Mouse (Mus musculus): ENCODE measurements around the gene Ech1. TPM values are rescaled to one million over a fixed set of nuclear protein-coding genes. Genes with fewer than 3 reads are reported as not detected.
"Not testable (repeated sequence)": the region's sequence is repeated elsewhere in the genome, so short reads cannot be mapped to it uniquely, and the experiment has no call there.

Ech1 gene
- total and polyA plus RNA-seq, 2 experiments from 2014 or later: 88.3 to 101 TPM

GRCm38 (mm10) chr7:28866769-28867507 lies 41.9 kb downstream of the Ech1 start:
- 91% methylated on average over 28 of the region's 28 CpGs for WGBS

GRCm38 (mm10) chr7:28867508-28868340 lies 42.7 kb downstream of the Ech1 start:
- not testable (repeated sequence) for H3K27me3 ChIP-seq (ENCODE audit: insufficient read depth, low read length); H3K27ac ChIP-seq (ENCODE audit: low read depth, low read length); ATAC-seq; H3K9ac ChIP-seq; H3K4me3 ChIP-seq (ENCODE audit: low read depth, low read length); H3K4me1 ChIP-seq (ENCODE audit: insufficient read depth); H3K9me3 ChIP-seq (ENCODE audit: low read length); H3K4me2 ChIP-seq (ENCODE audit: low read depth); H3K36me3 ChIP-seq (ENCODE audit: insufficient read depth)
- peak; percentile 56 for DNase-seq
- peak; percentile 65 for TF ChIP-seq CTCF (IDR thresholded peaks at IDR 0.05; ENCODE audit: low read depth)
- WGBS: 28% methylated on average over 23 of the region's 23 CpGs

More at GRCm38 (mm10) chr7:28866769-28867507, 41.9 kb downstream of the Ech1 start:
- no peak overlapping the region for H3K27ac ChIP-seq (ENCODE audit: low read depth, low read length)
- TF ChIP-seq CTCF (IDR thresholded peaks at IDR 0.05; ENCODE audit: low read depth): no peak
- no peak overlapping the region for H3K9ac ChIP-seq
- H3K36me3 ChIP-seq (ENCODE audit: insufficient read depth): no peaks in the 10 kb centered on the region
- DNase-seq (no peak), ATAC-seq (no peak)
- H3K27me3 ChIP-seq (ENCODE audit: insufficient read depth, low read length): no peaks in the 10 kb centered on the region
- H3K9me3 ChIP-seq (ENCODE audit: low read length): no peaks in the 10 kb centered on the region
- H3K4me2 ChIP-seq (ENCODE audit: low read depth): no peak overlapping the region
- no peaks in the 10 kb centered on the region for H3K4me1 ChIP-seq (ENCODE audit: insufficient read depth)
- H3K4me3 ChIP-seq (ENCODE audit: low read depth, low read length): no peak overlapping the region

- DNase-seq (no peak), ATAC-seq (no peak)
- H3K27me3 ChIP-seq (ENCODE audit: insufficient read depth, low read length): no peaks in the 10 kb centered on the region
- H3K4me1 ChIP-seq (ENCODE audit: insufficient read depth): no peaks in the 10 kb centered on the region
- H3K4me3 ChIP-seq (ENCODE audit: low read depth, low read length): no peak overlapping the region
- no peak overlapping the region for H3K9ac ChIP-seq
- TF ChIP-seq CTCF (IDR thresholded peaks at IDR 0.05; ENCODE audit: low read depth): no peak
- no peaks in the 10 kb centered on the region for H3K9me3 ChIP-seq (ENCODE audit: low read length)
- H3K4me2 ChIP-seq (ENCODE audit: low read depth): no peak overlapping the region
- WGBS: 85% methylated on average over 24 of the region's 24 CpGs
- H3K36me3 ChIP-seq (ENCODE audit: insufficient read depth): no peaks in the 10 kb centered on the region
- no peak overlapping the region for H3K27ac ChIP-seq (ENCODE audit: low read depth, low read length)
Measured at GRCm38 (mm10) chr7:28870901-28871664, 46.1 kb downstream of the Ech1 start.

- no peaks in the 10 kb centered on the region for H3K36me3 ChIP-seq (ENCODE audit: insufficient read depth)
Measured at GRCm38 (mm10) chr7:28874565-28874964, 49.5 kb downstream of the Ech1 start.

GRCm38 (mm10) chr7:28876099-28876498 lies 51.1 kb downstream of the Ech1 start:
- Histone ChIP-seq H3K9me3 (ENCODE audit: low read length) (no peaks in the 10 kb centered on the region), H3K9ac (no peak overlapping the region), H3K27ac (ENCODE audit: low read depth, low read length) (no peak overlapping the region), H3K4me2 (ENCODE audit: low read depth) (no peak overlapping the region), H3K36me3 (ENCODE audit: insufficient read depth) (no peaks in the 10 kb centered on the region), H3K4me1 (ENCODE audit: insufficient read depth) (no peaks in the 10 kb centered on the region), H3K27me3 (ENCODE audit: insufficient read depth, low read length) (no peaks in the 10 kb centered on the region), H3K4me3 (ENCODE audit: low read depth, low read length) (no peak overlapping the region)
- WGBS: 83% methylated on average over 4 of the region's 4 CpGs
- DNase-seq (no peak), ATAC-seq (no peak)
- no peak for TF ChIP-seq CTCF (IDR thresholded peaks at IDR 0.05; ENCODE audit: low read depth)

More at GRCm38 (mm10) chr7:28874565-28874964, 49.5 kb downstream of the Ech1 start:
- no peak for TF ChIP-seq CTCF (IDR thresholded peaks at IDR 0.05; ENCODE audit: low read depth)
- DNase-seq: no peak
- ATAC-seq: no peak
- no peaks in the 10 kb centered on the region for H3K27me3 ChIP-seq (ENCODE audit: insufficient read depth, low read length)
- no peak overlapping the region for H3K27ac ChIP-seq (ENCODE audit: low read depth, low read length)
- 79% methylated on average over 2 of the region's 2 CpGs for WGBS
- no peaks in the 10 kb centered on the region for H3K9me3 ChIP-seq (ENCODE audit: low read length)
- no peaks in the 10 kb centered on the region for H3K4me1 ChIP-seq (ENCODE audit: insufficient read depth)
- H3K9ac ChIP-seq: no peak overlapping the region
- no peak overlapping the region for H3K4me2 ChIP-seq (ENCODE audit: low read depth)
- no peak overlapping the region for H3K4me3 ChIP-seq (ENCODE audit: low read depth, low read length)

GRCm38 (mm10) chr7:28877155-28877554 lies 52.1 kb downstream of the Ech1 start:
- no peaks in the 10 kb centered on the region for H3K36me3 ChIP-seq (ENCODE audit: insufficient read depth)
- H3K9me3 ChIP-seq (ENCODE audit: low read length): no peaks in the 10 kb centered on the region
- no peak for TF ChIP-seq CTCF (IDR thresholded peaks at IDR 0.05; ENCODE audit: low read depth)
- no peak overlapping the region for H3K4me2 ChIP-seq (ENCODE audit: low read depth)
- no peak overlapping the region for H3K9ac ChIP-seq
- no peaks in the 10 kb centered on the region for H3K4me1 ChIP-seq (ENCODE audit: insufficient read depth)
- H3K27me3 ChIP-seq (ENCODE audit: insufficient read depth, low read length): no peaks in the 10 kb centered on the region
- H3K27ac ChIP-seq (ENCODE audit: low read depth, low read length): no peak overlapping the region
- no peak for DNase-seq
- ATAC-seq: no peak
- H3K4me3 ChIP-seq (ENCODE audit: low read depth, low read length): no peak overlapping the region
- WGBS: 93% methylated on average over 7 of the region's 7 CpGs

Data from forebrain, postnatal 0 days (tissue).